Mouse (Mus musculus) lung, adult 2 months (tissue): ENCODE measurements around the gene Myl4.

Experiments
- CTCF ChIP-seq: fragments of 200-500 bp; IDR thresholded peaks from 2 replicates; pipeline ENCODE4 v1.5.1; 2011; ENCODE audit warnings: mild to moderate bottlenecking, low read length, control low read depth; ENCODE audit not compliant: insufficient read depth
- POLR2A ChIP-seq: fragments of 200-500 bp; IDR thresholded peaks from 2 replicates; pipeline ENCODE4 v1.6.1; 2011; ENCODE audit warnings: low read depth, mild to moderate bottlenecking, control low read depth, low read length, borderline replicate concordance; ENCODE audit errors: extremely low read depth

DNA sequence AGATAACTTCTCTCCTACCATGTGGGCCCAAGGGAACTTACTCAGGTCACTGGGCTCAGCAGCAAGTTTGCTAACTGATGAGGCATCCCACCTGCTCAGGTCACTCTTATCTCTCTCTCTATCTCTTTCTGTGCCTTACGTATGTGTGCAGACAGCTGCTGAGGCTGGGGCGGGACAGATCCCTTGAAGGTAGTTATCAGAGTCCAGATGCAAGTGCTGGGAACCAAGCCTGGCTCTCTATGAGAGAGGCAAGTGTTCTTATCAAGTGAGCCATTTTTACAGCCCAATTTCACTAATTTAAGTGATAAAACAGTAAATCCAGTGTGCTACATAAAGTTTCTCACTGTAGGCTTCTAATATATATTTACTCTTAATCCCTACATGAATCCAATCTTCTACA is 13.6 kb upstream of the Myl4 start:
- TF ChIP-seq POLR2A: no peak
- no peak for TF ChIP-seq CTCF
